Mouse (Mus musculus) liver, embryonic 14.5 days (tissue): ENCODE data around the gene Hacd2. TPM values are rescaled to one million over a fixed set of nuclear protein-coding genes. Genes with fewer than 3 reads are reported as not detected.

Experiments used
- ATAC-seq: fragments of 200-750 bp; cut with Nextera tagmentation; 2 replicates; pipeline ENCODE4 v1.8.0; 2017; ENCODE audit warnings: moderate number of reproducible peaks, mild to moderate bottlenecking, moderate library complexity; ENCODE audit not compliant: insufficient read depth
- DNase-seq, 3 experiments: peaks; one replicate each; pipeline ENCODE4 v3.0.0-alpha.2; 2012 to 2013; ENCODE audit warnings: low read depth in 3 of 3, low spot score in 3 of 3
- H3K27ac ChIP-seq: fragments of 300-500 bp; sonication (generic); 2 replicates; pipeline ENCODE4 v1.5.1; 2014; ENCODE audit warnings: moderate library complexity, mild to moderate bottlenecking, control low read depth, inconsistent platforms
- H3K27me3 ChIP-seq: fragments of 300-500 bp; sonication (generic); 2 replicates; pipeline ENCODE4 v1.6.1; 2014; ENCODE audit warnings: mild to moderate bottlenecking, low read length, moderate library complexity; ENCODE audit not compliant: control insufficient read depth, insufficient read depth
- H3K36me3 ChIP-seq: fragments of 300-500 bp; sonication (generic); replicated peaks from 2 replicates; pipeline ENCODE4 v1.6.1; 2014; ENCODE audit warnings: low read depth; ENCODE audit not compliant: control insufficient read depth, insufficient read depth
- H3K4me1 ChIP-seq, 2 experiments: fragments of 200-500 bp in 1 of 2; fragments of 300-500 bp in 1 of 2; sonication (generic) in 1 of 2; replicated peaks; 2 replicates each; pipeline ENCODE4 v1.6.1; 2012 to 2014; ENCODE audit warnings: antibody characterized with exemption in 1 of 2, inconsistent platforms in 1 of 2, low read length in 1 of 2; ENCODE audit not compliant: control insufficient read depth in 2 of 2, insufficient read depth in 2 of 2
- H3K4me2 ChIP-seq: fragments of 300-500 bp; sonication (generic); 2 replicates; pipeline ENCODE4 v1.6.1; 2014; ENCODE audit warnings: low read depth, mild to moderate bottlenecking, control low read depth, moderate library complexity
- H3K4me3 ChIP-seq, 2 experiments: fragments of 200-500 bp in 1 of 2; fragments of 300-500 bp in 1 of 2; sonication (generic) in 1 of 2; 2 replicates each; pipeline ENCODE4 v1.5.1; 2012 to 2014; ENCODE audit warnings: low read depth in 2 of 2, low read length in 2 of 2, mild to moderate bottlenecking in 2 of 2, control low read depth in 1 of 2, inconsistent platforms in 1 of 2, moderate library complexity in 1 of 2; ENCODE audit not compliant: insufficient read depth in 1 of 2
- H3K9ac ChIP-seq: fragments of 300-500 bp; sonication (generic); replicated peaks from 2 replicates; pipeline ENCODE4 v1.6.1; 2014; ENCODE audit warnings: mild to moderate bottlenecking, control low read depth, moderate library complexity
- H3K9me3 ChIP-seq: fragments of 300-500 bp; sonication (generic); 2 replicates; pipeline ENCODE4 v1.6.1; 2016; ENCODE audit warnings: low read length, mixed read lengths; ENCODE audit not compliant: control insufficient read depth
- CTCF ChIP-seq: IDR thresholded peaks from 2 replicates; pipeline ENCODE4 v1.5.1; 2016; ENCODE audit warnings: antibody characterized with exemption, low read depth, control low read depth
- EP300 ChIP-seq: IDR thresholded peaks from 2 replicates; pipeline ENCODE4 v1.6.1; 2016; ENCODE audit warnings: antibody characterized with exemption, low read depth
- WGBS: fragments of 180-500 bp; shearing (Covaris S2); extraction: QIAGEN DNeasy Blood & Tissue Kit; methylation state at CpG from one replicate; pipeline ENCODE4 v1.1.7; 2014; ENCODE audit not compliant: insufficient replicate concordance; 5-methylcytosine and 5-hydroxymethylcytosine counted together
- polyA plus RNA-seq, 2 experiments: library from polyadenylated mRNA; depleted of rRNA in 1 of 2; stranded (reverse) in 1 of 2; unstranded in 1 of 2; fragments of >200 nt; fragmentation: Nextera tagmentation in 1 of 2; extraction: Ambion mirVana in 1 of 2; gene quantifications; 2 replicates each; pipeline versions ENCODE4 v1.2.1 to v1.2.3; 2012 to 2014

The Hacd2 gene
- polyA plus RNA-seq, 2 experiments: 33.4 to 55.5 TPM

- no peaks in the 10 kb centered on the region for H3K4me1 ChIP-seq
- H3K27ac ChIP-seq: no peak overlapping the region
- ATAC-seq: no peak
- no peak for DNase-seq
- H3K27me3 ChIP-seq: no peaks in the 10 kb centered on the region
- no peak overlapping the region for H3K4me3 ChIP-seq
- TF ChIP-seq EP300 (no peak), CTCF (no peak)
- no peak overlapping the region for H3K9ac ChIP-seq
- no peak overlapping the region for H3K4me2 ChIP-seq
- H3K9me3 ChIP-seq: no peaks in the 10 kb centered on the region
- no peaks in the 10 kb centered on the region for H3K36me3 ChIP-seq
- WGBS: 58% methylated on average over 2 of the region's 2 CpGs
Measured at GRCm38 (mm10) chr16:35004756-35005155, 17.5 kb upstream of the Hacd2 start.

GRCm38 (mm10) chr16:35006251-35006650 lies 16.0 kb upstream of the Hacd2 start:
- TF ChIP-seq EP300: no peak
- TF ChIP-seq CTCF: no peak
- WGBS: 65% methylated on average over 5 of the region's 5 CpGs
- no peak overlapping the region for H3K4me3 ChIP-seq

GRCm38 (mm10) chr16:35007361-35007760 lies 14.9 kb upstream of the Hacd2 start:
- no peak overlapping the region for H3K4me2 ChIP-seq
- no peaks in the 10 kb centered on the region for H3K36me3 ChIP-seq
- H3K9me3 ChIP-seq: no peaks in the 10 kb centered on the region
- TF ChIP-seq CTCF: no peak
- no peak for TF ChIP-seq EP300
- no peak for ATAC-seq
- H3K27me3 ChIP-seq: no peaks in the 10 kb centered on the region
- no peak for DNase-seq
- H3K4me3 ChIP-seq: no peak overlapping the region
- WGBS: 52% methylated on average over 1 of the region's 1 CpGs
- no peaks in the 10 kb centered on the region for H3K4me1 ChIP-seq
- H3K9ac ChIP-seq: no peak overlapping the region
- H3K27ac ChIP-seq: no peak overlapping the region

More at GRCm38 (mm10) chr16:35006251-35006650, 16.0 kb upstream of the Hacd2 start:
- ATAC-seq: no peak
- H3K4me1 ChIP-seq: no peaks in the 10 kb centered on the region
- H3K36me3 ChIP-seq: no peaks in the 10 kb centered on the region
- H3K27me3 ChIP-seq: no peaks in the 10 kb centered on the region
- H3K4me2 ChIP-seq: no peak overlapping the region
- no peak overlapping the region for H3K27ac ChIP-seq
- no peak for DNase-seq
- no peaks in the 10 kb centered on the region for H3K9me3 ChIP-seq
- H3K9ac ChIP-seq: no peak overlapping the region

GRCm38 (mm10) chr16:35008447-35008846 lies 13.8 kb upstream of the Hacd2 start:
- TF ChIP-seq CTCF (no peak), EP300 (no peak)
- Histone ChIP-seq H3K9me3 (no peaks in the 10 kb centered on the region), H3K9ac (no peak overlapping the region), H3K4me1 (no peaks in the 10 kb centered on the region), H3K4me2 (no peak overlapping the region), H3K36me3 (no peaks in the 10 kb centered on the region), H3K27ac (no peak overlapping the region), H3K27me3 (no peaks in the 10 kb centered on the region), H3K4me3 (no peak overlapping the region)
- ATAC-seq (no peak), DNase-seq (no peak)

- no peak overlapping the region for H3K9ac ChIP-seq
- WGBS: 61% methylated on average over 2 of the region's 2 CpGs
- no peak overlapping the region for H3K4me3 ChIP-seq
- ATAC-seq (no peak), DNase-seq (no peak)
- H3K27me3 ChIP-seq: no peaks in the 10 kb centered on the region
- no peaks in the 10 kb centered on the region for H3K9me3 ChIP-seq
- no peak for TF ChIP-seq CTCF
- no peak for TF ChIP-seq EP300
- no peaks in the 10 kb centered on the region for H3K4me1 ChIP-seq
- no peak overlapping the region for H3K4me2 ChIP-seq
- no peak overlapping the region for H3K27ac ChIP-seq
- no peaks in the 10 kb centered on the region for H3K36me3 ChIP-seq
Measured at GRCm38 (mm10) chr16:35013501-35013900, 8.7 kb upstream of the Hacd2 start.
